Mouse (Mus musculus) gastrocnemius, adult 8-10 months (tissue): ENCODE measurements around the gene Anapc2. TPM values are rescaled to one million over a fixed set of nuclear protein-coding genes. Genes with fewer than 3 reads are reported as not detected.
A peak's percentile ranks its signal among the peaks of the same experiment; 100 is the strongest.

Source experiments
- DNase-seq, 2 experiments: peaks; one replicate each; pipeline ENCODE4 v3.0.0; 2022; ENCODE audit warnings: low spot score in 2 of 2
- total RNA-seq, 4 experiments: library from RNA; stranded (reverse); gene quantifications; 2 replicates each; pipeline ENCODE4 v1.2.4; 2022

Gene Anapc2
- total RNA-seq, 4 experiments from 2014 or later, result 30.4 to 33.4 (median 31.3) TPM

DNA sequence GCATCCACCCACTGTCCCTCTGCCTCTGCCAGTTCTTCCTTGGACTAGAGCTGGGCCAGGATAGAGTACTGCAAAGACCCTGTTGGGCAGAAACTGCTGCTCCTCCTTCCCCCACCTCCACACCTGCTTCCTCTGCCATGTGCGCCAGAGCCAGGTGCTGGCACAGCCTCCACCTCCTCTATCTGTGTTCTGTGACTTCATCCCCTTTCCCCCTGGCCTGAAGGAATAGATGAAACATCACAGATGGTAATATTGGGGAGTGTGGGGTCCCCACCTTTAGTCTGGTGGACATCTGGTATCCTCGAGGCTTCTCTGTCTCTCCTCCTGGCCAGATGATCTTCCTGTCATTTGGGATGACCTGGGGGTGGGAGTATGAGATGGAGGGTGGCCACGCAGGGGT lies 31.2 kb downstream of the Anapc2 start:
- DNase-seq, result no peak

DNA sequence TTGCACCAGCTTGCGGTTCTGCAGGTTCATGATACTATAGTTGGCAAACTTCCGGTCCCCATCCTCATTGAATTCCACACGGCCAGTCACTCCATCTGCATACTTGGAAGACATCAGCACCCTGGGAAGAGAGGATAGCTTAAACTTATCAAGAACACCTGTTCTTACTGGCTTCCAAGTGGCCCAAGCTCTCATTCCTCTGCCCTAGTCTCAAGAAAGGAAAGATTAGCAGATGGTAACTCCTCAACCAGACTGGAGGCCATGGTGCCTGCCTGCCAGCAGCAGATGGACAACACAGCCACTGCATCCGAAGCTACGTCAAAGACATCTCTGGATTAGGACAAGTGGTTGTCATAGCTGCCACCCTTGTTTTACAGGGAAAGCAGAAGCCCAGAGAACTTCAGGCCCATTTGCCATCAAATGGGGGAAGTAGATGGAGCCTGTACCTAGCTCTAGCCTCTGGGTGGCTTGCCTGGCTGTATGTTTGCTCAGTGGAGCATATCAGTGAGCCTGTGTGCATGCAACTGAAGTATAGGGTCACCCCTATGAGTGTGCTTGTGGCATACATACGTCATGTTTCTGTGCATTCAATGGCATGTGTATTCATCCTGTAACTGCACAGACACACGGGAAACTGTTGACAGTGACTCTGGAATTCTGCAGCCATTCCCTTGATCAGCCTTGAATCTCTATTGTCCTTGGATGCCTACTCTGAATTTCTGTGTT lies 31.8 kb downstream of the Anapc2 start:
- DNase-seq, result no peak

DNA sequence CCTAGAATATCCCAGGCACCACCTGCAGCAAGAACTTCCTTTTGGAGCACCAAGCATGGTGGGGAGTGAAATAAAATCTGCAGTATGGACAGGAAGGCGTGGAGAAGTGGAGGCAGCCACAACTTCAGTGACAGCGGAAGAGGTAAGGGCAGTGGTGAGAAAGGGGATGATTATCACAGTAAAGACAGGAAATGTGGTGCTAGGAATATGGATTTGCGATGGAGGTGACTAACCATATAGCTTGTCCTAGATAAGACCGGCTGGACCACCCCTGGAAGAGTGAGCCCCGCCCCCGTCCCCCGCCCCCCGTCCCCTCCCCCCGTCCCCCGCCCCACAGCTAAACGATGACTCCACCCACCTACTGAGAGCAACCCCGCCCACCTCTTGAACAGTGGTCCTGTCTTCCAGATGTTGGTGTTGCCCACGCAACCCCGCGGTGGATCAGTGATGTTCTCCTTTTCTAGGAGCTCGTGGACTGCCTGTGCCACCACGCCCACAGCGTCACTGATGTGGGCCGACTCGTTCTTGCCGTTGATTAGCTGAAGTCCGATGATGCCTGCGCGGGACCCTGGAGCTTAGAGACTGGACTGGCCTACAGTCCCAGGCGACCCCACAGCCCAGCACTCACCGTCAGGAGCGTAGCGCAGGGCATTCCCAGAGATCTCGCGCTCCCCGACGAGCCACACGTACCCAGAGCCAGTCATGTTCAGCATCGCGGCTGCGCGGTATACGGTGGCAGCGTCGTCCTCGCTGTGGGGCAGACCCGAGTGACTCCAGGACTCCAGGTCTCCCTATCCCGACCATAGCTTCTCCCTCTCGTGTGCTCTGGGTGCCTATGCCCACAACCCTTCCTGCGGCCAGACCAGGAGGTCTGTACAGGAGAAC lies 32.6 kb downstream of the Anapc2 start:
- no peak for DNase-seq

DNA sequence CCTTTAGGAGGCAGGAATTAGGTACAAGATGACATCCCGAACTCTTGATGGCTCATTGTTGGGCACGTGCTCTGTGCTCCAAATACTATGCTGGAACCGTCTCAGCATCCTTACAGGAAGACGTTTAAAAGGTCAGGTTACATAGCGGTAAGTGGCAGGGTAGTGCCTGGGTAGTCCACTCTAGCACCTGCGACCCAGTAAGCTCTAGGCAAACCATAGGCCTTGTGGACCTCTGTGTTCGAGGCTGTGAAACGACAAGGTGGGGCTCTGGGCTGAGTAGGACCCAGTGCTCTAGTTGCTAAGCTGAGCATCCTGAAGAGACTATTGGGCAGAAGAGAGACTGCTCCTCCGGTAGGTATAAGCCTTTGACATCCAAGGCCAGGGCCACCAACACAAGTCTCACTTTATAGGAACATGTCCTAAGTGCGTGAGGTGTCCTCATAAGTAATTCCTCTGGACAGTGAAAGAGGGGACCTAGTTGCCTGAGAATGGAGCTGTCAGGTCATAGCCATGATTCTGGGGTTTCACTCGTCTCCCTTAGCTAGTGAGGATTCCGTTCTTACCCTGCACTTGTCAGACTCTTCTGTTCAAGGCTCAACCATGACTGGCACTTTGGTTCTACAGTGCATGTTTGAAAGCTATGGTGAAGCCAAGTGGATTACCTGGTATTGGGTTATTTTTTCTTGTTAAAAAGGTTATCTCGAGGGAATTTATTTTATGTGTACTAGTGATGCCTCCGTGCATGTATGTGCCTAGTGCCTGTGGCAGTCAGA lies 33.5 kb downstream of the Anapc2 start:
- DNase-seq, result no peak

DNA sequence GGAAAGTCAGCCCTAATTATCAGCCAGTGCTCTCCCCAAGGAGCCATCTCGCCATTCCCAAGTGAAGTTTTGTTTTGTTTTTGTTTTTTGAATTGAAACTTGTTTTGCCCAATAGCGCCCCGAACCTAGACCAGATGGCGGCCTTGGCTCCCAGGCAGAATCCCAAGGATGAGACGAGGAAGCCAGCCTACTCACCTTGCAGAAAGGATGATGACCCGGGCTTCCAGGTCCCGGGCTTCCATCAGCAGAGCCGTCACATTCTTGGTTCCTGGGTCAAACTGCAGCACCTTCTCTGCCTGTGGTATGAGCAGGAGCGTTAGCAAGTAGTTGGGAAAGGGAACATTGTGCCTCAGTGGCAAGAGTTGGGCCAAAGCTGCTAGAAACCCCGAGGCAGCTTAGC lies 37.9 kb downstream of the Anapc2 start:
- no peak for DNase-seq

DNA sequence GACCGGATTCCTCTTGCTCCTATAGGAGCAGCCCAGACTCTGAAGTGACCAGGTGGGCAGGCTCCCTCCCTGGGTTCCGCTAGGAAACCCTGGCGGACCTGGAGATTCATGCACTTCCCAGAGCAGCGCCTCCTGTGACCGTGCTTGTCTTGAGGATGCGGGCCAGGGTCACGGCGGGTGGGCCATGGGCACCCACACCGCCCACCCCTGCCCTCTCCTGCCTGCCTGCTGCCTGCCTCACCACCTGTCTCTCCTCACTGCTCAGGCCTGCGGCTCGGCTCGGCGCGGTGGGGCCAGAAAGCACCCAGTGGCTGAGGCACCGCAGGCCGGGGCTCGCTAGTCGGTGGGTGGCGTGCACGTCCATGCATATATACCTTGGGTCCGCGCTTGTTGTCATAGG lies 38.7 kb downstream of the Anapc2 start:
- no peak for DNase-seq

DNA sequence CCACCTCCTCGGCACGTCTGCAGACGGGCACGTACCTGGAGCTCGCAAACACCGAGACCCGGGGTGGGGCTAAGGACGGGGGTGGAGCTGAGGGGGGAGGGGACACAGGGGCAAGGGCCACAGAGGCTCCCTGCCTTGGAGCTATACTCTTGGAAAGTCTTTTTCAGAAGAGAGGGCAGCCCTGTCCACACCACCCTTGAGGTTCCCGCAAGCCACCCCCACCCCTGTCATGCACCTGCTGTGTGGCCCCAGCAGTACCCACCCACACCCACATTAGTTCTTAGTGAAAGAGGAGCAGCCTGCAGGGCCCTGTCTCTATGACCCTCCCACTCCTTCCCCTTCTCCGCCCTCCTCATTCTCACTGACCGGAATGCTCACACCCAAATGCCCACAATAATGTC lies 39.2 kb downstream of the Anapc2 start:
- DNase-seq, result no peak

DNA sequence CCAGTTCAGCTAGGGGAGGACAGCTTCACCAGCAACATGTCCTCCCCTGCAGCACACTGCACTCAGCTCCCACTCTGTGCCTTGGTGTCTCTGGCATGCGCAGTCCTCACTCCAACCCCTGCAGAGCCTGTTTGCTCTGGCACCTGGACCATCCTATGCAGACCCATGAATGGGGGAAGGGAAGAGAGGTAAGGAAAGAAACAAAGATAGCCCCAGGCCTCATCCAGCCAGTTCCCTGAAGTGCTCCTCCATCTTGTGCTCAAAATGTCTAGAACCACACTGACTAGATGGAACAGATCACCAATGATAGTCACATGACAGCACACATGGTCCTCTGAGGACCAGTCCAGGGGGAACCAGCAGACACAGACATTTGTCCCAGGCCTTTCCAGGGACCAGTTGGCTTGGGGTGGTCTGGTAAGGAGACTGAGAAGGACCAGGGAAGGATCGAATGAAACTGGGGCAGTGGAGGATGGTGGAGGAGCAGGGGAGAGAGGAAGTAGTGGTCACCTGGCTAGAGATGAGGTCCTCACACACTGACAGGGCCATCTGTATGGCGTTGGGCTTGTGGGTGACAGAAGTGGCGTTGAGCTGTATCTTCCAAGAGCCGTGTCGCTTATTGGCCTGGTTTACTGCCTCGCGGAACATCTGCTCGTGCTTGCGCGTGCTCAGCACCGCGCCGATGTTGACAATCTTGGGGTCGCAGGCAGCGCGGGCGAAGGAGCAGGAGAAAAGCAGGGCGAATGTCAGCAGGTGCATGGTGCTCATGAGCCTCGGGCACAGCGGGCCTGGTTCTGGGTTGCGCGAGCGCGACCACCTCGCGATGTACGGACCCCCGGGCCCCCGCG lies 46.1 kb downstream of the Anapc2 start:
- DNase-seq, result no peak

DNA sequence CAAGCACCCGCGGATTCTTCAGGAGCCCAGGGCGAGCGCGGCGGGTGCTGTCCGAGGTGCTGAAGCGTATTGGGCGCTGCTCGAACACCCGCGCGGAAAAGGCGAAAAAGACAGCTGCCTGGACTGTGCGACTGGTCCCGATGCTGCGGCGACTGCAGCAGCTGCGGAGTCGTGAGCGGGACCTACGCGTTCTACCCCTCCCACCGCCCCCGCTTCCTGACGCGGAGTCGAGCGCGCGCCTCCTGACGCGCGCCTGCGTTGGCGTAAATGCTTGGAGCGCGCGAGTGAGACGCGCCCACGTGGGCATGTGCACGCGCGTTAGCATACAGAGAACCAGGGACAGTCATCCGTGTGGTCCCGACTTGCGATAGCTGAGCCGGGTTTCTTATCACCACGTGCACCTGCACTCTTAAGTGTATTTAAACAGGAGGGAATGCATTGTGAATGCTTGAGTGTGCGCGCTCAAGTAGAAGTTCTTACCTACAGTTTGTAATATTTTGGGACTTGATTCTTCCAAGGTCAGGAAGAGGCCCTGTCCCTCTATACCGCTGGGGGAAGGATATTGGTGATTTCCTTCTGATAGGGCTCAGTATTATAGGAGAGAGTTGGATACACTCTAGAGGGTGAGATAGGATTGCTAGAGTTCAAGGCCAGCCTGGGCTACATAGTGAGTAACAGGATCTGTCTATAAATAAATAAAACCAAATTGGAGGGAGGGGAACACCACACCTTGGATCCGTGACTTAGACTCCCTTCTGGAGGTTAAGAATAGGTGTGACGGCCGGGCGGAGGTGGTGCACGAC lies 46.9 kb downstream of the Anapc2 start, which contains the start of gene Grin1:
Grin1 (minus strand) TSS at position 217 of the 803 bp plus-strand sequence.
- DNase-seq, result no peak

DNA sequence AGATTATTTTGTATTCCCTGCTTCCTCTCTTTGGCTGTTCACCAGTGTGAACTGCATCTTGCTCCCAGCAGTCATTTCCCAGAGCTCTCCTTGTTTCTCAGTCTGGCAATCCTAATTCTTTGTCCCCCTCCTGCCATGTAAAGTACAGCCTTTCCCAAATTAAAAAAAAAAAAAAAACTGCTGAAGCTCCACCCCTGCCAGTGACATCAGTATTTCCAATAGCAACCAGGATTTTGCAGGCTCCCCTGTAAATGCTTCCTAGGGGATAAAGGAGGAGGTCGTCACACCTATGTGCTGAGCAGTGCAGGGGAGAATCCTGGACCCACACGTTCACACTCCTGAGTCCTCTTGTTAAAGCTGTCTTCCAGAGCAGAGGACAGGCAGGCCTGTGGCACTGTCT lies 47.8 kb downstream of the Anapc2 start:
- no peak for DNase-seq

DNA sequence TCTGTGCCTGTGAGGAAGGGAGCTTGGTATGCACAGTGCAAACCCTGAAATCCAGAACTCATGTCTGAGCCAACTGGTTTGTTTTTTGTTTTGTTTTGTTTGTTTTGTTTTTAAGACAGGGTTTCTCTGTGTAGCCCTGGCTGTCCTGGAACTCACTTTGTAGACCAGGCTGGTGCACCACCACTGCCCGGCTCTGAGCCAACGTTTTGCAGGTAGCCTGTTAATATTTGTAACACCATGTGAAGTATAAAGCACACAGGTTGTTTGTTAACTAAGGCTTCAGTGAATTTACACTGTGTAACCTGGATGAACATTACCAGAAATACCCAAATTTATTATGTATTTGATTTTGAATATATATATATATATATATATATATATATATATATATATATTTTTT lies 53.8 kb downstream of the Anapc2 start:
- DNase-seq, result no peak

DNA sequence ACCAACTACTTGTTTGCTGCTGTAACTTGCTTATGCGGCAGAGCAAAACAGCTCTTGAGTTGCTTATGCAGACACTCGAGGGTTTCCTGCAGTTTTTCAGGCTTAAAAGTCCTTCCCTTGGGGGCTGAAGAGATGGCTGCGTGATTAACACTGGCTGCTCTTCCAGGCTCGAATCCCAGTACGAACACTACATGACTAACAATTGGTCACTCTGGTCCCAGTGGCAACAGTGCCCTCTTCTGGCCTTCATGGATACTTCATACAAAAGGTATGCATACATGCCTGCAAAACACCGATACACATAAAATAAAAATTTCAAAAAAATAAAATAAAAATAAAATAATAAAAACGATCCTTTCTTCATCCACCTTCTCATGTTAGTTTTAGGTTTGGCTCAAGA lies 56.2 kb downstream of the Anapc2 start:
- no peak for DNase-seq

DNA sequence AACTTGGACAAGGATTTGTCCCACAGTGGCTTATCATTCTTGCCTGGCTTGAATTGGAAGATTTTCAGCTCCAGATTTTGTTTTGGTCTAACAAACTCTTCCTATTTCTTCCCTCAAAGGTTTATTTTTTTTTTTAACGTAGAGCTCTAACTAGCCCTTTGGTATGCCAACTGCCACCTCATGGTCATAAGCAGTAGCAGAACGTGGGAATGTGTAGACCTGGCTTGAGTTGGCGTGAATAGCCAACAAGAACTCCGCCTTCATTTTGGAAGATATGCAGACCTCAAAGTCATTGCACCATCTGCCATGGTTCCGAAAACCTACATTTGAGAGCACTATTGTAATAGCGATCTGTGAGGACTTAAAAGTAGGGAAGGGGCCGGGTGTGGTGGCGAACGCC lies 59.2 kb downstream of the Anapc2 start:
- no peak for DNase-seq

DNA sequence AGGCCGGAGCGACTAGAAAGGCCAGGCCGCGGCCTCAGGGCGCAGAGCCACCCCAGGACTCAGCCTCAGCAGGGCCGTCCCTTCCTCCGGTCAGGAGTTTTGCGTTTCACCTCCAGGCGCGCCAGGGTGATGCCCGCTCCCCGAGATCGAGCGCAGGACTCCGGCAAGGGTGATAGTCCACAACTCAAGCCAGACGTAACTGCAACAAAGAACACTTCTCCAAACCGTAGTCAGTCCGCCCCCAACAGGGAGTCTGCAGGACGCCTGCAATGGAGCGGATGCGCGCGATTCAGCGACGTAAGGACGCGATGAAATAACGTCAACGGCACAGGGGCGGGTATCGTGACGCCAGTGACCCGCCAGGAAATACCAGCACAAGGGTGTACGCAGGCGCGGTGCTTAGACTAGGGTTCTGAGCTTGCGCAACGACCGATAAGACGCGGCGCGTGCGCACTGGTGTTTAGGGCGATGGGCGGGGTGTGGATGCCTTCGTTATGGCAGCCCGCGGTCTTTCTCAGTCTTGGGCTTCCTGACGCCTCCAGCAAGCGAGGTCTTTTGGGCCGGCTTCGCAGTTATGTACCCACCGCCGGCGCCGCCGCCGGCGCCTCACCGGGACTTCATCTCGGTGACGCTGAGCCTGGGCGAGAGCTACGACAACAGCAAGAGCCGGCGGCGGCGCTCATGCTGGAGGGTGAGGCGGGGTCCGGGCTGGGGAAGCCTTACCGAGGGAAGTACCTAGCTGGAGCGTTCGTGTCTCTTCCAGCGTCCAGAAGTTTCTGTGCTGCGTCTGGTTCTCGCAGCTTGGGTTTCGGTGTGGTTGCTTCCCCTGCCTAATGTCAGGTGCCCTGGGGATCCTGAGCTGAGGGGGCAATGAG lies 60.2 kb downstream of the Anapc2 start, which contains the start of gene Man1b1:
Man1b1 (plus strand) TSS at position 53 of the 875 bp plus-strand sequence.
- peak; percentile 98 for DNase-seq

DNA sequence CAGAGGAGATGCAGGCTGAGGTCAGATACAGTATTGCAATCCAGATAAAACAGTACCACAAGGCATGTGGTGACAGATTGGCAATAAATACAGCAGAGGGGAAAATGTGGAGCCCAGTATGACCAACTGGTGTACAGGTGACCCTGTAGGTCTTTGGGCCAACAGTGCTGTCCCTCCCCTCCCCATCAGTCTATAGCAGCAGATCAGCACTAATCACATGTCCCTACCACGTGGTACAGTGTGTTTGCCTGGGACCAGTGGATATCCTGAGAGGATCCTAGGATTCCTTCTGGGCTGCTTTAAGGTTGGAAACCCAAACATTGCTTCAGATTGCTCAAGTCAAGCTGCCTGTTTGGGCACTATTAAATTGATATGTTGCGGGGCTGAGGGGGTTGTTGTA lies 61.3 kb downstream of the Anapc2 start:
- no peak for DNase-seq
